Comparison of ENCODE assay signal across 15 mouse cellular contexts in the genomic region with DNA sequence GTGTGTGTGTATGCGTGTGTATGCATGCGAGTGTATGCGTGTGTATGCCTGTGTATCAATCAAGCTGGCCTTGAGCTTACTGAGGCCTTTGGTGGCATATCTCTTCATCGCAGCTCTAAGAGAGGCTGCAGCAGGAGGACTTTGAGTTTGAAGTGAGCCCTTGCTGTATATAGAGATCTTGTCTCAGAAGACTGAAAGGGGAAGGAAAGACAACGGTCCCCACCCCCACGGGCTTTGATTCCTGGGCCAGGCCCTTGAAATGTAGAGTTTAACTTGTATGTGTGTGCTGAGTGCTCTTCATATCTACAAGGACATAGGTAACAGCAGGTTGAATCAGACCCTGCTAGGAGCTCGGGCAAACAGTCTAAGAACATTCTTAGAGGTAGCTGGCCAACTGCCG. TPM values are rescaled to one million over a fixed set of nuclear protein-coding genes. Genes with fewer than 3 reads are reported as not detected.
DNase-seq lines count a peak whose midpoint lies in the region; ATAC-seq lines count a peak whose summit lies in the region.
"Had no signal": no experiment of that assay in that cellular context is flagged by ENCODE, and none has a peak within 500 bp of the region (broad histone marks: within the 10 kb centered on the region; RNA-seq: fewer than 3 reads in every experiment).

No protein-coding gene starts in this region.

- no peak overlapping the region for H3K4me3 ChIP-seq in intestine, embryonic 15.5 days (replicated peaks)
- H3K4me3 ChIP-seq in intestine, embryonic 16.5 days (ENCODE audit: low read length) = no peak overlapping the region
- no peak overlapping the region for H3K4me3 ChIP-seq in liver, embryonic 16.5 days (ENCODE audit: low read depth, low read length)
- no peak overlapping the region for H3K4me3 ChIP-seq in stomach, embryonic 15.5 days (replicated peaks)
- no peak overlapping the region for H3K4me3 ChIP-seq in kidney, embryonic 15.5 days (replicated peaks)
- no peak overlapping the region for H3K4me3 ChIP-seq in forebrain, embryonic 16.5 days (replicated peaks; ENCODE audit: low read length)
- H3K4me3 ChIP-seq: embryonic facial prominence, embryonic 12.5 days; heart, embryonic 12.5 days; limb, embryonic 15.5 days had no signal

- H3K27ac ChIP-seq in intestine, embryonic 15.5 days = peak overlapping the region; percentile 11; the same call in 1 of the 2 replicates
- no peak overlapping the region; the same call in 1 of the 2 replicates for H3K27ac ChIP-seq in intestine, embryonic 16.5 days (ENCODE audit: low read length)
- 0 out of 2 replicates have a peak overlapping the region, but pooled peaks have one; percentile 10 for H3K27ac ChIP-seq in liver, embryonic 16.5 days (ENCODE audit: low read length)
- peak overlapping the region; percentile 35; the same call in 1 of the 2 replicates for H3K27ac ChIP-seq in stomach, embryonic 15.5 days
- H3K27ac ChIP-seq in kidney, embryonic 15.5 days = no peak overlapping the region
- H3K27ac ChIP-seq in forebrain, embryonic 16.5 days (ENCODE audit: low read length) = no peak overlapping the region
- H3K27ac ChIP-seq: embryonic facial prominence, embryonic 12.5 days; limb, embryonic 15.5 days had no signal

- H3K9me3 ChIP-seq in intestine, embryonic 15.5 days = no peaks in the 10 kb centered on the region
- H3K9me3 ChIP-seq in intestine, embryonic 16.5 days (ENCODE audit: control insufficient read depth, low read length) = no peaks in the 10 kb centered on the region
- no peaks in the 10 kb centered on the region for H3K9me3 ChIP-seq in liver, embryonic 16.5 days (replicated peaks; ENCODE audit: control insufficient read depth, low read length)
- H3K9me3 ChIP-seq in stomach, embryonic 15.5 days = no peaks in the 10 kb centered on the region
- no peaks in the 10 kb centered on the region for H3K9me3 ChIP-seq in kidney, embryonic 15.5 days (replicated peaks)
- H3K9me3 ChIP-seq in forebrain, embryonic 16.5 days (ENCODE audit: control insufficient read depth, low read length) = no peaks in the 10 kb centered on the region
- H3K9me3 ChIP-seq: embryonic facial prominence, embryonic 12.5 days; heart, embryonic 12.5 days; limb, embryonic 15.5 days had no signal

- peaks cover 9% of the 10 kb centered on the region for H3K36me3 ChIP-seq in intestine, embryonic 15.5 days
- peaks cover 9% of the 10 kb centered on the region; the same call in 1 of the 2 replicates for H3K36me3 ChIP-seq in intestine, embryonic 16.5 days (ENCODE audit: control insufficient read depth, insufficient read depth, low read length)
- H3K36me3 ChIP-seq in liver, embryonic 16.5 days (ENCODE audit: control insufficient read depth, insufficient read depth) = peaks cover 15% of the 10 kb centered on the region
- peaks cover 15% of the 10 kb centered on the region; the same call in 1 of the 2 replicates for H3K36me3 ChIP-seq in stomach, embryonic 15.5 days
- peaks cover 21% of the 10 kb centered on the region for H3K36me3 ChIP-seq in kidney, embryonic 15.5 days
- peaks cover 12% of the 10 kb centered on the region for H3K36me3 ChIP-seq in forebrain, embryonic 16.5 days (ENCODE audit: control insufficient read depth, insufficient read depth)

- peak; percentile 62 for DNase-seq in MEL-GATA-1-ER (ENCODE audit: extremely low read depth, low read depth)
- DNase-seq in testis, postnatal 10 days (ENCODE audit: low spot score) = no peak
- DNase-seq: adrenal gland, postnatal 14 days; cerebellum, adult 9-10 months; layer of hippocampus, adult 9-11 months; retina, postnatal 1 day had no signal

- H3K9ac ChIP-seq in intestine, embryonic 15.5 days = no peak overlapping the region
- no peak overlapping the region for H3K9ac ChIP-seq in intestine, embryonic 16.5 days (ENCODE audit: low read depth, low read length)
- H3K9ac ChIP-seq in liver, embryonic 16.5 days (ENCODE audit: low read depth, low read length) = no peak overlapping the region
- H3K9ac ChIP-seq in stomach, embryonic 15.5 days = no peak overlapping the region
- no peak overlapping the region for H3K9ac ChIP-seq in kidney, embryonic 15.5 days
- no peak overlapping the region for H3K9ac ChIP-seq in forebrain, embryonic 16.5 days (replicated peaks; ENCODE audit: low read depth, low read length)
- H3K9ac ChIP-seq: embryonic facial prominence, embryonic 12.5 days; limb, embryonic 15.5 days had no signal

- 71% methylated on average over 8 of the region's 8 CpGs for WGBS in intestine, embryonic 15.5 days
- WGBS in intestine, embryonic 16.5 days = 63% methylated on average over 8 of the region's 8 CpGs
- WGBS in liver, embryonic 16.5 days (ENCODE audit: insufficient replicate concordance) = 24% methylated on average over 8 of the region's 8 CpGs
- 64% methylated on average over 8 of the region's 8 CpGs for WGBS in stomach, embryonic 15.5 days
- WGBS in kidney, embryonic 15.5 days = 75% methylated on average over 8 of the region's 8 CpGs
- 91% methylated on average over 8 of the region's 8 CpGs for WGBS in forebrain, embryonic 16.5 days

- no peak overlapping the region for H3K4me2 ChIP-seq in intestine, embryonic 15.5 days (replicated peaks)
- no peak overlapping the region for H3K4me2 ChIP-seq in intestine, embryonic 16.5 days (ENCODE audit: low read depth, low read length)
- no peak overlapping the region for H3K4me2 ChIP-seq in liver, embryonic 16.5 days (ENCODE audit: low read depth, low read length)
- no peak overlapping the region for H3K4me2 ChIP-seq in stomach, embryonic 15.5 days
- no peak overlapping the region for H3K4me2 ChIP-seq in kidney, embryonic 15.5 days
- H3K4me2 ChIP-seq in forebrain, embryonic 16.5 days (ENCODE audit: low read length) = no peak overlapping the region
- H3K4me2 ChIP-seq: embryonic facial prominence, embryonic 12.5 days; limb, embryonic 15.5 days had no signal

- no peaks in the 10 kb centered on the region for H3K27me3 ChIP-seq in intestine, embryonic 15.5 days (replicated peaks)
- no peaks in the 10 kb centered on the region for H3K27me3 ChIP-seq in intestine, embryonic 16.5 days (replicated peaks; ENCODE audit: control insufficient read depth, insufficient read depth, low read length)
- no peaks in the 10 kb centered on the region for H3K27me3 ChIP-seq in liver, embryonic 16.5 days (ENCODE audit: control insufficient read depth, insufficient read depth, low read depth, low read length)
- H3K27me3 ChIP-seq in stomach, embryonic 15.5 days (replicated peaks) = no peaks in the 10 kb centered on the region
- H3K27me3 ChIP-seq in kidney, embryonic 15.5 days = no peaks in the 10 kb centered on the region
- H3K27me3 ChIP-seq in forebrain, embryonic 16.5 days (replicated peaks; ENCODE audit: control insufficient read depth, insufficient read depth, low read length) = no peaks in the 10 kb centered on the region
- H3K27me3 ChIP-seq: embryonic facial prominence, embryonic 12.5 days; heart, embryonic 12.5 days; limb, embryonic 15.5 days had no signal

- 0 out of 2 replicates have a peak, but pooled peaks have one; percentile 4 for ATAC-seq in intestine, embryonic 15.5 days
- ATAC-seq in intestine, embryonic 16.5 days = no peak
- no peak for ATAC-seq in liver, embryonic 16.5 days (ENCODE audit: low read depth)
- ATAC-seq in stomach, embryonic 15.5 days (ENCODE audit: insufficient read depth, low FRiP score, low read depth) = no peak
- no peak for ATAC-seq in kidney, embryonic 15.5 days (replicated peaks; ENCODE audit: low FRiP score)
- no peak for ATAC-seq in forebrain, embryonic 16.5 days

- peaks cover 44% of the 10 kb centered on the region for H3K4me1 ChIP-seq in intestine, embryonic 15.5 days (replicated peaks)
- H3K4me1 ChIP-seq in intestine, embryonic 16.5 days (ENCODE audit: control insufficient read depth, insufficient read depth, low read length) = peaks cover 52% of the 10 kb centered on the region
- H3K4me1 ChIP-seq in liver, embryonic 16.5 days (ENCODE audit: control insufficient read depth, low read depth, low read length) = peaks cover 42% of the 10 kb centered on the region
- H3K4me1 ChIP-seq in stomach, embryonic 15.5 days = peaks cover 45% of the 10 kb centered on the region
- H3K4me1 ChIP-seq in kidney, embryonic 15.5 days = peaks cover 60% of the 10 kb centered on the region
- H3K4me1 ChIP-seq in forebrain, embryonic 16.5 days (replicated peaks; ENCODE audit: control insufficient read depth, insufficient read depth, low read length) = peaks cover 29% of the 10 kb centered on the region

RNA-seq across cellular contexts. Expression of a gene that starts 11.8 kb away (rescaled TPM):
- 144 and 147 TPM in 2 replicates for polyA plus RNA-seq in intestine, embryonic 15.5 days (2015; fragmentation: Nextera tagmentation; extraction: Ambion mirVana)
- 178 and 187 TPM in 2 replicates for polyA plus RNA-seq in intestine, embryonic 16.5 days (2015; fragmentation: Nextera tagmentation; extraction: Ambion mirVana)
- polyA plus RNA-seq in liver, embryonic 16.5 days (2015; fragmentation: Nextera tagmentation; extraction: Ambion mirVana) = 82.2 and 83.5 TPM in 2 replicates
- polyA plus RNA-seq in stomach, embryonic 15.5 days (2015; fragmentation: Nextera tagmentation; extraction: Ambion mirVana) = 142 and 155 TPM in 2 replicates
- 132 and 162 TPM in 2 replicates for polyA plus RNA-seq in kidney, embryonic 15.5 days (2015; fragmentation: Nextera tagmentation; extraction: Ambion mirVana)
- polyA plus RNA-seq in forebrain, embryonic 16.5 days (2015; fragmentation: Nextera tagmentation; extraction: Ambion mirVana) = 165 and 223 TPM in 2 replicates

RNA-seq across cellular contexts. Expression of a gene that starts 57.4 kb away (rescaled TPM):
- polyA plus RNA-seq in intestine, embryonic 15.5 days (2015; fragmentation: Nextera tagmentation; extraction: Ambion mirVana) = 7.2 and 9.0 TPM in 2 replicates
- polyA plus RNA-seq in intestine, embryonic 16.5 days (2015; fragmentation: Nextera tagmentation; extraction: Ambion mirVana) = 10.3 and 11.2 TPM in 2 replicates
- polyA plus RNA-seq in liver, embryonic 16.5 days (2015; fragmentation: Nextera tagmentation; extraction: Ambion mirVana) = 11.9 and 12.4 TPM in 2 replicates
- 7.0 and 7.8 TPM in 2 replicates for polyA plus RNA-seq in stomach, embryonic 15.5 days (2015; fragmentation: Nextera tagmentation; extraction: Ambion mirVana)
- 3.9 and 4.2 TPM in 2 replicates for polyA plus RNA-seq in kidney, embryonic 15.5 days (2015; fragmentation: Nextera tagmentation; extraction: Ambion mirVana)
- polyA plus RNA-seq in forebrain, embryonic 16.5 days (2015; fragmentation: Nextera tagmentation; extraction: Ambion mirVana) = 1.9 and 2.8 TPM in 2 replicates

Comparison
In these comparisons a context has a peak if more than half of its experiments do, and no peak if none do; other contexts are left out.
1. H3K27ac ChIP-seq: peak in intestine, embryonic 15.5 days (single experiment), liver, embryonic 16.5 days (single experiment) and stomach, embryonic 15.5 days (single experiment); none in intestine, embryonic 16.5 days (single experiment), kidney, embryonic 15.5 days (single experiment) and forebrain, embryonic 16.5 days (single experiment).